Mouse (Mus musculus) neural tube, embryonic 13.5 days (tissue): ENCODE results near the gene Nrros. TPM values are rescaled to one million over a fixed set of nuclear protein-coding genes. Genes with fewer than 3 reads are reported as not detected.

Experiments
- ATAC-seq: fragments of 200-750 bp; cut with Nextera tagmentation; 2 replicates; pipeline ENCODE4 v1.8.0; 2017; ENCODE audit warnings: low read depth, mild to moderate bottlenecking, moderate TSS enrichment, moderate library complexity
- H3K27ac ChIP-seq: fragments of 300-500 bp; sonication (generic); replicated peaks from 2 replicates; pipeline ENCODE4 v1.5.1; 2015; ENCODE audit warnings: moderate library complexity, mild to moderate bottlenecking, inconsistent platforms
- H3K27me3 ChIP-seq: fragments of 300-500 bp; sonication (generic); 2 replicates; pipeline ENCODE4 v1.6.1; 2015; ENCODE audit warnings: mild to moderate bottlenecking, inconsistent platforms
- H3K36me3 ChIP-seq: fragments of 300-500 bp; sonication (generic); 2 replicates; pipeline ENCODE4 v1.6.1; 2015; ENCODE audit warnings: mild to moderate bottlenecking, inconsistent platforms
- H3K4me1 ChIP-seq: fragments of 300-500 bp; sonication (generic); replicated peaks from 2 replicates; pipeline ENCODE4 v1.6.1; 2015; ENCODE audit warnings: inconsistent platforms
- H3K4me2 ChIP-seq: fragments of 300-500 bp; sonication (generic); 2 replicates; pipeline ENCODE4 v1.6.1; 2015; ENCODE audit warnings: inconsistent platforms, mild to moderate bottlenecking, moderate library complexity
- H3K4me3 ChIP-seq: fragments of 300-500 bp; sonication (generic); 2 replicates; pipeline ENCODE4 v1.5.1; 2015; ENCODE audit warnings: mild to moderate bottlenecking, inconsistent platforms
- H3K9ac ChIP-seq: fragments of 300-500 bp; sonication (generic); 2 replicates; pipeline ENCODE4 v1.6.1; 2015; ENCODE audit warnings: moderate library complexity, mild to moderate bottlenecking, inconsistent platforms
- H3K9me3 ChIP-seq: fragments of 300-500 bp; sonication (generic); 2 replicates; pipeline ENCODE4 v1.6.1; 2016; ENCODE audit warnings: inconsistent platforms
- WGBS: fragments of 180-500 bp; shearing (Covaris S2); methylation state at CpG from one replicate; pipeline ENCODE4 v1.1.7; 2015; 5-methylcytosine and 5-hydroxymethylcytosine counted together
- polyA plus RNA-seq: library from polyadenylated mRNA; unstranded; fragments of >200 nt; fragmentation: Nextera tagmentation; extraction: Ambion mirVana; gene quantifications from 2 replicates; pipeline ENCODE4 v1.2.1, GENCODE M21; 2015

Nrros gene
- polyA plus RNA-seq, 1 experiment from 2014 or later: 8.1 TPM

- Histone ChIP-seq H3K4me1 (peaks cover 4% of the 10 kb centered on the region; the same call in 1 of the 2 replicates), H3K4me2 (no peak overlapping the region), H3K36me3 (no peaks in the 10 kb centered on the region)
Measured at GRCm38 (mm10) chr16:32176896-32177686, 11.7 kb upstream of the Nrros start.

GRCm38 (mm10) chr16:32175029-32175428 is 9.6 kb upstream of the Nrros start:
- H3K27me3 ChIP-seq: no peaks in the 10 kb centered on the region
- no peak overlapping the region for H3K4me3 ChIP-seq
- H3K9ac ChIP-seq: no peak overlapping the region
- WGBS: 94% methylated on average over 4 of the region's 4 CpGs
- peaks cover 4% of the 10 kb centered on the region; the same call in 1 of the 2 replicates for H3K4me1 ChIP-seq
- no peaks in the 10 kb centered on the region for H3K36me3 ChIP-seq
- H3K9me3 ChIP-seq: no peaks in the 10 kb centered on the region
- no peak overlapping the region for H3K4me2 ChIP-seq
- no peak for ATAC-seq
- H3K27ac ChIP-seq: no peak overlapping the region

More at GRCm38 (mm10) chr16:32176896-32177686, 11.7 kb upstream of the Nrros start:
- no peaks in the 10 kb centered on the region for H3K9me3 ChIP-seq
- WGBS: 64% methylated on average over 18 of the region's 18 CpGs
- no peaks in the 10 kb centered on the region for H3K27me3 ChIP-seq
- ATAC-seq: no peak
- no peak overlapping the region for H3K4me3 ChIP-seq
- no peak overlapping the region; the same call in 1 of the 2 replicates for H3K27ac ChIP-seq
- H3K9ac ChIP-seq: no peak overlapping the region

DNA sequence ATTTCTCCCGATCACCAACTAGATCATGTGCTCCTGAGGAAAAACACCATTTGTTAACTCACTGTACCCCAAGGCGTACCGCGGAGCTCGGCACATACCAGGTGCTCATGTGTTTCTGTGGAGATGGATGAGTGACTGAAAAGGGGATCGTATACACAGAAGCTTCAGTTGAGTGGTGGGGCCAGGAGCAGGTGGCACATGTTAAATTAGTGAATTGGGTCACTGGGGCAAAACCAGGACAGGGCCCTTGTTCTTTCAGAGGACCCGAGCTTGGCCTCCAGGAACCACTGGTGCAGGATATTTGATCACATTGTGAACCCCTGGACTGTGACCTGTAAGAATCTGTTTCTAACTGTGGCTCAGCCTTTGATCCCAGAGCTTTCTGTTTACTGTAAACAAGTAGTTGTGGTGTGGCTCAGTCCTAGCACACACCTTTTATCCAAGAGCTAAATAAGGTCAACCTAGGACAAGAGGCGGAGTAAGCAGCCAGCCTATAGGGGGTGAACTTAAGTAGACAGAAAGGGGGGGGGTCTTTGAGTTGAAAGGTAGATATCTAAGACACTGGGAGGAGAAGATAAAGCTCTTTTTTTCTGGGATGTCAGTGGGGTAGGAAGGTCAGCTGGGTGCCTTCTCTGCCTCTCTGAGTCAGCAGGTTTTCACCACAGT is 9.1 kb upstream of the Nrros start:
- WGBS: 87% methylated on average over 8 of the region's 8 CpGs
- no peak for ATAC-seq

DNA sequence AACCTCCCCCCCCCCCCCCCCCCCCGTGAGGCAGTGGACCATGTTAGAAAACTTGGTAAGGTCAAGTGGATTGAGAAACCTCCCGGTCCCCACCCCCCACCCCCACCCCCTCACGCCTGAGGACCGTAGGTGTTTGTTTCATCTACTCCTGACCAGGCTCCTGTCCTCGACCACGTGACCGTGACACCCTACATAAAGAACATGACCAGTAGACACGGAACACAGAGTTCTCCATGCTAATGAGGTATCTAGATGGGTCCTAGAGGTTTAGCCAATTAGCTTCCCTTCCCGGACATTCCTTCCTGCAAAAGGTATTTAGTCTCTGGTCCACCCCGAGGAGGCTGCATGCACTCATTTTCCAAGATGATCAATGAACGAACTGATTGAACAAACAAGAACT is 8.0 kb upstream of the Nrros start:
- H3K4me1 ChIP-seq: peaks cover 4% of the 10 kb centered on the region; the same call in 1 of the 2 replicates
- H3K27ac ChIP-seq: no peak overlapping the region
- H3K27me3 ChIP-seq: no peaks in the 10 kb centered on the region
- no peak overlapping the region for H3K4me2 ChIP-seq
- no peak for ATAC-seq
- H3K9me3 ChIP-seq: no peaks in the 10 kb centered on the region
- no peak overlapping the region for H3K9ac ChIP-seq
- no peaks in the 10 kb centered on the region for H3K36me3 ChIP-seq
- WGBS: 83% methylated on average over 9 of the region's 11 CpGs
- H3K4me3 ChIP-seq: no peak overlapping the region

More for the DNA sequence above, 9.1 kb upstream of the Nrros start:
- no peaks in the 10 kb centered on the region for H3K36me3 ChIP-seq
- H3K4me3 ChIP-seq: no peak overlapping the region
- no peak overlapping the region for H3K27ac ChIP-seq
- no peak overlapping the region for H3K4me2 ChIP-seq
- no peak overlapping the region for H3K9ac ChIP-seq
- H3K4me1 ChIP-seq: peaks cover 4% of the 10 kb centered on the region; the same call in 1 of the 2 replicates
- H3K27me3 ChIP-seq: no peaks in the 10 kb centered on the region
- no peaks in the 10 kb centered on the region for H3K9me3 ChIP-seq

- no peaks in the 10 kb centered on the region for H3K9me3 ChIP-seq
- ATAC-seq: no peak
- 91% methylated on average over 5 of the region's 5 CpGs for WGBS
Measured at GRCm38 (mm10) chr16:32171031-32171731, 5.8 kb upstream of the Nrros start.

DNA sequence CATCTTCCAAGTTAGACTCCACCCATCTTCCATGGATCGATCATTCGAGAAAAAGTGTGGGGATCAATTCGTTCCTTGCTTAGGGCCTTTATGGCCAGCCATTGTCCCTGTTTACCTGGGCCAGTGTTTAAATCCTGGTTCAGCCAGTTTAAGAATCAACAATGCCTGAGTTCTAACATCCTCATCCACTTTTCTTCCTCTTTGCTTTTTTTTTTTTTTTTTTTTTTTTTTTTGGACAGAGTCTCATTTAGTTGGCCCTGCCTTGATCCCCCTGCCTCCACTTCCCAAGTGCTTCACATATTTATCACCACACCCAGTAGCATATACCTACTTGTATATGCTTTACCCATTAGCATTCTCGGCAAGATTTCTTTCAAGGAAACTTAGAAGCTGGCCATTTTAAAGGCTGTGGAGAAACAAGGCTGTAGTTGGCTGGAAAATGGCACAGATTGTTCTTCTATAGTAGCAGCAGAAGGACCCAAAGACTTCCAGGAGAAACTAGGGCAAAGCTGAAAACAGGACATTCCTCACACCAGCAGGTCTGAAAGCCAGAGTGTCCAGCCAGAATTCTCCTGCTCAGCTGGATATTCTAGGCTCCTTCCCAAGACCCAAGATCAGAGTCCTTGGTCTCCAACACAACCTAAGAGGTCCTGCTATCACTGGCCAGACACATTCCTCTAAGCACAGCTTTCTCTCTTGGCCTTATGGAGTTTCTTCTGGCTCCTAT is 2.6 kb upstream of the Nrros start:
- Histone ChIP-seq H3K4me3 (no peak overlapping the region), H3K27ac (no peak overlapping the region), H3K36me3 (no peaks in the 10 kb centered on the region), H3K4me2 (no peak overlapping the region), H3K4me1 (peaks cover 8% of the 10 kb centered on the region), H3K9me3 (no peaks in the 10 kb centered on the region), H3K9ac (no peak overlapping the region), H3K27me3 (peaks cover 21% of the 10 kb centered on the region)
- ATAC-seq: no peak
- WGBS: 85% methylated on average over 4 of the region's 4 CpGs

More at GRCm38 (mm10) chr16:32171031-32171731, 5.8 kb upstream of the Nrros start:
- Histone ChIP-seq H3K27me3 (0 out of 2 replicates have a peak, but pooled peaks cover under 1% of the 10 kb centered on the region), H3K9ac (no peak overlapping the region), H3K36me3 (no peaks in the 10 kb centered on the region), H3K4me3 (no peak overlapping the region), H3K27ac (no peak overlapping the region), H3K4me1 (no peaks in the 10 kb centered on the region), H3K4me2 (no peak overlapping the region)

- Histone ChIP-seq H3K9ac (0 out of 2 replicates have a peak overlapping the region, but pooled peaks have one; percentile 17), H3K36me3 (no peaks in the 10 kb centered on the region), H3K27me3 (peaks cover 21% of the 10 kb centered on the region), H3K27ac (no peak overlapping the region), H3K9me3 (no peaks in the 10 kb centered on the region), H3K4me2 (peak overlapping the region; percentile 63), H3K4me1 (peaks cover 8% of the 10 kb centered on the region), H3K4me3 (peak overlapping the region; percentile 36; the same call in 1 of the 2 replicates)
- ATAC-seq: no peak
- 77% methylated on average over 19 of the region's 19 CpGs for whole genome bisulfite sequencing
Measured at GRCm38 (mm10) chr16:32164396-32165027, 882 bp downstream of the Nrros start.

DNA sequence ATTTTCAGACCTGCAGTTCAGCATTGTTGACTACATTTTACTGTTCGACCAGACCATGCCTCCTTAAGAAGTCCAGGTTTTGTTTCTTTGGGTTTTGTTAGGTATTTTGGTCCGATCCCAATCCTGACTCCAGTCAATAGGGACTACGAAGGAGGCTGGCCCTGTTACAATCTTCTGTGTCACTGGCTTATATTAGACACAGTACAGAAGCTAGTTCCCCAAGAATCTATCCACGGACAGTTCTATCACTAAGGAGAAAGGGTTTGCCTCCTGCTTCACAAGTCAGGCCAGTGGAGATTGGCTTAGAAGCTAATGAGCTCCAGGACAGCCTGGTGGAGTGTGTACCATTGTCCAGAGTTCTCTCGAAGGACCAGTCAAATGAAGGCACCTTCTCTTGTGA is 1.5 kb downstream of the Nrros start:
- ATAC-seq: no peak
- 0 out of 2 replicates have a peak overlapping the region, but pooled peaks have one; percentile 0 for H3K4me2 ChIP-seq
- H3K27me3 ChIP-seq: peaks cover 21% of the 10 kb centered on the region
- WGBS: 87% methylated on average over 5 of the region's 5 CpGs
- H3K9me3 ChIP-seq: no peaks in the 10 kb centered on the region
- H3K9ac ChIP-seq: no peak overlapping the region
- H3K27ac ChIP-seq: no peak overlapping the region
- H3K4me1 ChIP-seq: peaks cover 8% of the 10 kb centered on the region
- no peaks in the 10 kb centered on the region for H3K36me3 ChIP-seq
- H3K4me3 ChIP-seq: no peak overlapping the region

DNA sequence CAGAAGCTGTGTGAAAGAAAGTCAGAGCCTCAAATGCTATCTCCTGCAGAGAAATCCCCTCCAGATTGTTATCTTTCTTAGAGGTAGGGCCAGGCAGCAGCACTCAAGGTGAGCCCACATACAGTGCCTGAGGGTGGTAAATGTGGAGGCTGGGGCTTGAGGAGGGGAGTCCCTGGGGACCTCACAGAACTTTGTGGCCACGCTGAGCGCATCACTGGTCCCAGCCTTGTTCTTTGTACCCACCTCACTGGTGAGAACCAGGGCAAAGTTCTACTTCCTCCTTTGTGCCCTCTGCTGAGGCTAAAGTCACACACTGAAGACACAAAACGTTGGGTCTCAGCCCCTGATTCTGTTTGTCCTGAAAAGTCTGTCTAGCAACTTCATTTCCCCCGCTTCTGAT is 2.0 kb downstream of the Nrros start:
- ATAC-seq: no peak
- peaks cover 8% of the 10 kb centered on the region for H3K4me1 ChIP-seq
- H3K36me3 ChIP-seq: no peaks in the 10 kb centered on the region
- no peak overlapping the region for H3K9ac ChIP-seq
- no peaks in the 10 kb centered on the region for H3K9me3 ChIP-seq
- 86% methylated on average over 4 of the region's 4 CpGs for WGBS
- H3K4me3 ChIP-seq: no peak overlapping the region
- no peak overlapping the region for H3K27ac ChIP-seq
- no peak overlapping the region for H3K4me2 ChIP-seq
- H3K27me3 ChIP-seq: peaks cover 21% of the 10 kb centered on the region

DNA sequence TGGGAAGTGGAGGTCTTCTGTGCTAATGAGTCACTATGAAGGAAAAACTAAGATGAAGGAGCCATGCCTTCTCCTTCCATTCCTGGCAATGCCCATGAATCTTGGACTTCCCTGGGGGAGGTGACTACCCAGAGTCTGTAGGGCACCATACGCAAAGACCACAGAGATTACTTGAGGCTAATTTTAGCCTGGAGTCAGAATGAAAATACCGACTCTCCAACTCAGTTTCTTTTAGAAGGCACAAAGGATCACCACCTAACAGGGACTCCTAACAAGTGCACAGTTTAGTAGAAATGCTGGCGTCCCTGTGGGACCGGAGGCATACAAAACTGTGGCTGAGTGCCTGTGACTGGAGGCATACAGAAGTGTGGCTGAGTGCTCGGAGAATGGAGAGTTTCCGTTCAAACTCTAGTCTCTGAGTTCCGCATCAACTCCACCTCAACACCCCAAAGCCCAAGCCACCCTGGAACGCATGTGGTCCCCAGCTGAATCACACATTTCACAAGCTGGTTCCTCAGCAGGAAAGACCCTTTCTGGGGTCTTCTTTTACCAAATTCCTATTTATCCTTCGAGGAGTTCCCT is 4.6 kb downstream of the Nrros start:
- Histone ChIP-seq H3K27ac (no peak overlapping the region), H3K4me1 (peaks cover 9% of the 10 kb centered on the region)
- WGBS: 90% methylated on average over 9 of the region's 9 CpGs

GRCm38 (mm10) chr16:32158966-32159365 is 6.4 kb downstream of the Nrros start:
- H3K9ac ChIP-seq: no peak overlapping the region
- H3K4me2 ChIP-seq: no peak overlapping the region
- 94% methylated on average over 3 of the region's 3 CpGs for WGBS
- peaks cover 19% of the 10 kb centered on the region for H3K4me1 ChIP-seq
- H3K4me3 ChIP-seq: no peak overlapping the region
- H3K36me3 ChIP-seq: no peaks in the 10 kb centered on the region
- H3K27me3 ChIP-seq: no peaks in the 10 kb centered on the region
- no peaks in the 10 kb centered on the region for H3K9me3 ChIP-seq
- H3K27ac ChIP-seq: no peak overlapping the region
- no peak for ATAC-seq

More for the DNA sequence above, 4.6 kb downstream of the Nrros start:
- Histone ChIP-seq H3K36me3 (no peaks in the 10 kb centered on the region), H3K9ac (no peak overlapping the region), H3K27me3 (peaks cover 17% of the 10 kb centered on the region), H3K4me3 (no peak overlapping the region), H3K9me3 (no peaks in the 10 kb centered on the region), H3K4me2 (no peak overlapping the region)
- no peak for ATAC-seq
